Mouse (Mus musculus): Measurements from ENCODE around the gene Tnfsfm13. TPM values are rescaled to one million over a fixed set of nuclear protein-coding genes. Genes with fewer than 3 reads are reported as not detected.
A peak's percentile ranks its signal among the peaks of the same experiment; 100 is the strongest.

Tnfsfm13 gene
- polyA plus RNA-seq, 1 experiment from 2014 or later = 7.2 TPM

DNA sequence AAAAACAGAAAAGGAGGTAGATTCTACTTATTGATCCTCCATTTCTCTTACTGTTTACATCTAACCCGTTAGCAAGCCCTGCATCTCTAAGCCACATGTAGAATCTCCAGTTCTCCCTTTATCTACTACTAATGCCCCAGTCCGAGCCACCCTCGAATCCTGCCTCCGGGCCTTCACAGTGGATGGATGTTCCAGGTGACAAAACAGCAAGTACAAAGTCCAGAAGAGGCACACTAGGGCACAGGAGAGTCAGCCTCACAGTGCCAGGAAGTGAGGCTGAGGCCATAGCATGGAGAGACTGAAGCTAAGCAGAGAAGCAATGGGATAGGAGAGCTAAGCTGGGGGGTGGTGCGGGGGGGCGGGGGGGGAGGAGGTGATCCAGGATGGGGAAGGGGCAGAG, 3.0 kb downstream of the Tnfsfm13 start:
- ATAC-seq (no peak), DNase-seq (ENCODE audit: low read depth, low spot score) (no peak)
- in situ Hi-C loops (cut with MboI; ENCODE audit: low pct_unique_long_range_greater_than_20kb) = no loop called here
- H3K27me3 ChIP-seq = no peaks in the 10 kb centered on the region
- TF ChIP-seq CTCF (IDR thresholded peaks at IDR 0.05) = no peak
- ChIA-PET CTCF (interaction anchor here (1.1 to 1.5 kb wide), 3 partner anchors 8 to 21 kb away, joined by 3 to 4 read pairs (median 3); partner anchors contain the start of gene Tnfsf13), POLR2A (interaction anchor here (0.5 to 1.2 kb wide), 2 partner anchors 11 to 21 kb away, joined by 3 read pairs; partner anchors contain the start of gene Senp3)

DNA sequence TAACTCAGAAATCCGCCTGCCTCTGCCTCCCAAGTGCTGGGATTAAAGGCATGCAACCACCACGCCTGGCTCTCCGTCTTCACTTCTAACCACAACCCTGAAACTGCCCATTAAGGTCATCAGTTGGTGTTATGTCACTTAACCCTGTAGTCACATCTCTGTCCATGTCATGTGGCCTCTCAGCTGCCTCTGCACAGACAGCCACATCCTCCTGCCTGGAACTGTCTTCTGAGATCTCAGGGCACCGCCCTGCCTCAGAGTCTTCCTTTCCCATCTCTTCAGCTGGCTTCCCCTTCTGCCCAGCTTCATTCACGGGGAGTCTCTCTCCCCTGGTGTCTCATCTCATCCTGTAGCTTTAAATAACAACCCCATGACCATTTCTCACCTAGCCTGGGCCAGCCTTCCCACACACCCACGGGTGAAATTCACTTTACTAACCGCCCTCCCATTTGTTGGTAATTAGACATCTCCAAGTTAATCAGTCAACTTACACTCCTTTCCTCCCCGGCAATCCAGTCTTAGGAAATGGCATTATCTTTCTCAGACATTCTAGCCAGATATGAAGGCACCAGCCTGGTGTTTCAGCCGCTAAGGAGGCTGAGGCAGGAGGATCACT, 3.6 kb downstream of the Tnfsfm13 start:
- in situ Hi-C loops (cut with MboI; ENCODE audit: low pct_unique_long_range_greater_than_20kb) = no loop called here

DNA sequence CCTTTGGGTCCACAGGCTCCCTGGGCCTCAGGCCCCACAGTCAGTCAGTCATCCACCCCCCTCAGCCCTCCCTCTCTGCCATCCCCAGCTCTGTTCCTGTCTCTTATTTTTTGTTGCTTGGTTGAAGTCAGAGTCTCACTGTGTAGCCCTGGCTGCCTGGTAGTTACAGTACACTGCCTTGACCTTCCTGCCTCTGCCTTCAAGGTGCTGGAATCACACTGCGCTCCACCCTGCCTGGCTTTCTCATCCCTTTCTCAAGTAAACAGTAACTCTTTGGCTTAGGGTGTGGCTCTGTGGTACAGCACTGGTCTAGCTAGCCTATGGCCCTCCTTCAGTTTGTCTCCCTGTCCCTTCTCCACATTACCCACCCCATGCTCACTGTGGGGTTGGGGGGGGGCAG, 6.0 kb downstream of the Tnfsfm13 start:
- no peak for ATAC-seq
- POLR2A ChIA-PET = no interaction called here
- no peak for TF ChIP-seq CTCF (IDR thresholded peaks at IDR 0.05)
- H3K27me3 ChIP-seq = no peaks in the 10 kb centered on the region
- in situ Hi-C loops (cut with MboI; ENCODE audit: low pct_unique_long_range_greater_than_20kb) = no loop called here
- CTCF ChIA-PET = no interaction called here
- DNase-seq (ENCODE audit: low read depth, low spot score) = no peak

More for the DNA sequence above, 3.6 kb downstream of the Tnfsfm13 start:
- no peaks in the 10 kb centered on the region for H3K27me3 ChIP-seq
- TF ChIP-seq CTCF (IDR thresholded peaks at IDR 0.05) = no peak
- ChIA-PET POLR2A (no interaction called here), CTCF (no interaction called here)
- DNase-seq (ENCODE audit: low read depth, low spot score) (no peak), ATAC-seq (no peak)

DNA sequence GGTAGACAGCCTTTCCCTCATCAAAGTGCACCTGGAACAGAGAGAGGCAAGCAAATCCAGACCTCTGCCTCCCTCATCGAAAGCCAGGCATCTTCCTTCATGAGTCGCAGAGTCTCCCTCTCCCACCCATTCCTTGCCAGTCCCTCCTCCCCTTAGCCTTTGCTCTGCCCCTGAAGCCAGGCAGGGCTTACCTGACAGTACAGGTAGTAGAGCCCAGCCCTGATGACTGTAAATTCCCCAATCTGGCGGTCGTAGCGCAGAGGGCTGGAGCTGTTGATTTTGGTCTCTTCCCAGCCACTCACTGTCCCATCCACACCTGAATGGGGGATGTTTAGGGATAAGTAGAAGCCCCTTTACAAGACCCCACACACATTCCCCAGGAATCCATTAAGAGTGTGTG, 8.8 kb downstream of the Tnfsfm13 start:
- POLR2A ChIA-PET = no interaction called here
- no peak for TF ChIP-seq CTCF (IDR thresholded peaks at IDR 0.05)
- in situ Hi-C loops (cut with MboI; ENCODE audit: low pct_unique_long_range_greater_than_20kb) = no loop called here
- no peaks in the 10 kb centered on the region for H3K27me3 ChIP-seq
- CTCF ChIA-PET = interaction anchor here (1.7 to 6.2 kb wide), 2 partner anchors 20 to 29 kb away, joined by 5 to 51 read pairs; no protein-coding TSS in a partner anchor
- DNase-seq (ENCODE audit: low read depth, low spot score) = no peak
- no peak for ATAC-seq

DNA sequence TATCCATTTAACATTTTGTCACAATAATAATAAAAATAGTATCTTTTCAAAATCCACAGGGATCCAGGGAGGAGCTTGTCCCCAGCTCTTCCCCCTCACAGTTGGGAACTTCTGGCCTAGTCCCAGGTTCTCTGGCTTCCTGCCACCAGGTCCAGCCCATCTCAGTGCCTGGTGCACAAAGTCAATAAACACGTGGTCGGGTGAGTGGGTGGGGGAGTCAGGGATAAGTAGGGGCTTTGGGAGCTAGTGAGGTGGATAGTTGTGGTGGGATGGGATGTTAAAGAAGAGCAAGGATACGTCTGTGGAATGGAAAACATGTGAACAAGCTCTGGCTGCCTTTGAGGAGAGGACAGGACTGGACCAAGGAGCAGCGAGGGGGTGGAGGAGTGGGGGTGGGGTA, 9.5 kb downstream of the Tnfsfm13 start:
- TF ChIP-seq CTCF (IDR thresholded peaks at IDR 0.05) = no peak
- POLR2A ChIA-PET = interaction anchor here (1.9 kb wide), 1 partner anchor 29 kb away, joined by 13 read pairs; no protein-coding TSS in a partner anchor
- CTCF ChIA-PET = interaction anchor here (1.2 to 6.2 kb wide), 3 partner anchors 20 to 41 kb away, joined by 4 to 51 read pairs (median 5); no protein-coding TSS in a partner anchor
- no peak for DNase-seq (ENCODE audit: low read depth, low spot score)
- in situ Hi-C loops (cut with MboI; ENCODE audit: low pct_unique_long_range_greater_than_20kb) = no loop called here
- ATAC-seq = peak; percentile 6
- no peaks in the 10 kb centered on the region for H3K27me3 ChIP-seq

DNA sequence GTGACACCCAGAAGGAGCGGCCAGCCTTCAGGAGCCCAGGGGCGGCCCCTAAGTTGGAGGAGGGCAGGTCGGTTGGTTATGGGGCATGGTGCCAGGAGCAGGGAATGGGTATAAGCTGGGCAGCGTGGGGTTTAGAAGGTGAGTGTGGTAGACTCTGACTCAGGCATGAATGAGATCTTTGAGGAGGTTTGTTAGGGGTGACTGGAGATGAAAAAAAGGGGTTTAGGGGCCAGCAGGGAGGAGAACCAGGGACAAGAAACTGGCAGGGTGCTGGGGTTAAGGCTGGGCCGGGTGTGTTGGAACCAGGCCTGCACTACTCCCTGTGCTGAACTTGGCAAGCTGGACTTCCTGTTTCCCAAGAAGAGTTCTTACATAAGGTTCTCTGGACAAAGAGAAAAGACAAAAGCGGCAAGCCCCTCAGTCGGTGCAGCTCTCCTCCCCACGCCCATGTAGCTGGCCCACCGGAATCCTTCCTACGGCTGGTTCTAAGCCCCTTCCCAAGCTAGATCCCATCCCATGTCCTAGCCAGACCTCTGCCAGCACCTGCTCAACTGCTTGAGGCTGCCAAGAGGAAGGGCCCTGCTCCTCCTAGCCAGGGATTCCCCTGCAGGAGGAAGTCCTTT, 10.3 kb downstream of the Tnfsfm13 start, which contains the start of gene Tnfsf13:
Tnfsf13 (minus strand) TSS at position 259 of the 623 bp plus-strand sequence.
- ChIA-PET CTCF (interaction anchor here (0.6 to 6.2 kb wide), 6 partner anchors 8 to 202 kb away, joined by 3 to 51 read pairs (median 4); no protein-coding TSS in a partner anchor), POLR2A (interaction anchor here (1.9 kb wide), 1 partner anchor 30 kb away, joined by 13 read pairs; no protein-coding TSS in a partner anchor)
- no peak for TF ChIP-seq CTCF (IDR thresholded peaks at IDR 0.05)
- DNase-seq (ENCODE audit: low read depth, low spot score) = no peak
- H3K27me3 ChIP-seq = no peaks in the 10 kb centered on the region
- peak; percentile 61 for ATAC-seq
- in situ Hi-C loops (cut with MboI; ENCODE audit: low pct_unique_long_range_greater_than_20kb) = no loop called here

DNA sequence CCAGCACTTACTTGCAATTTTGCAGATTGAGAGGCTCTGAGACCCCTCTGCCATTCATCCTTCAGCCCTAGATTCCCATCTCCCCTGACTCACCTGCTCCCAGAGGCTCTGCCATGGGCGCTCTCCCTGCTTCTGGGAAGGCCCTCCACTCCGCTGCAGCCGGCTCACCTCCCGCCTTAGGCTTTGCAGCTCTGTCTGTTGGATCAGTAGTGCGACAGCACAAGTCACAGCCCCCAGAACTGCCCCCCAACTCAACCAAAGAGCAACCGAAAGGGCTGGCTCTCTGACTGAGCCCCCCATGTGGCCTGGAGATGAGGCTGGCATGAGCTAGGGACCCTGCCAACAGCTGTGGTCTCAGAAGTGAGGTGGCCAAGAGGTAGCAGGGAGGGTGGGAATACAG, 11.0 kb downstream of the Tnfsfm13 start:
- no peaks in the 10 kb centered on the region for H3K27me3 ChIP-seq
- DNase-seq (ENCODE audit: low read depth, low spot score) (no peak), ATAC-seq (no peak)
- ChIA-PET POLR2A (interaction anchor here (1.9 kb wide), 1 partner anchor 30 kb away, joined by 13 read pairs; no protein-coding TSS in a partner anchor), CTCF (interaction anchor here (0.6 to 6.2 kb wide), 4 partner anchors 9 to 202 kb away, joined by 3 to 51 read pairs (median 4); no protein-coding TSS in a partner anchor)
- in situ Hi-C loops (cut with MboI; ENCODE audit: low pct_unique_long_range_greater_than_20kb) = loop anchor here (5.0 kb wide), 3 partner anchors 32 to 192 kb away; partner anchors contain the start of genes Polr2a and Tmem95
- no peak for TF ChIP-seq CTCF (IDR thresholded peaks at IDR 0.05)

DNA sequence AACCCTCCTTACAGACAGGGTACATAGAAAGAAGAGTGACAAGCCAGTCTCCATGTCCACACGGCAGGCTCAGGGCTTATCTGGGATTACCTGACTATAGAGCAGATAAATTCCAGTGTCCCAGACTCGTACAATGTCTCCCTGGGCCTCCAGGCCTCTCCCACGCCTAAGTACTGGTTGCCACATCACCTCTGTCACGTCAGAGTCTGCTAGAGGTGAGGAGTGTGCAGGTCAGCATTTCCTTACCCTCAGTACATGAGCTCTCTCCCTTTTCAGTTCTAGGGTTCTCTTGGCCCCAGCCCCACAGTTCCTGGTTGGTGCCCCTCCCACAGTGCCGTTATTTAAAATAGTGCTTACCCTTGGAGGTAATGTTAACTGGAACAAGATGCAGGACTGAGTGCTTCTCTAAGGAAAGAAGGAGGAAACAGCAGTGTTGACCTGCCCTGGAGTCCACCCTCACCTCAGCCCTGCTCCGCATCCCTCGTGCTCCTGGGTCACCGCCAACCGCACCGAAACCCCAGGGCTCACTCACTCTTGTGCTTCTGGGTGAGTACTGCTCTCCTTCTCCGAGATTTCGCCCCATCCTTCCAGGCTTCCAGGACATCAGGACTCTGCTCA, 11.7 kb downstream of the Tnfsfm13 start:
- ChIA-PET POLR2A (interaction anchor here (1.9 kb wide), 1 partner anchor 31 kb away, joined by 13 read pairs; no protein-coding TSS in a partner anchor), CTCF (interaction anchor here (1.8 to 6.2 kb wide), 2 partner anchors 9 to 32 kb away, joined by 4 to 51 read pairs; no protein-coding TSS in a partner anchor)
- no peak for TF ChIP-seq CTCF (IDR thresholded peaks at IDR 0.05)
- ATAC-seq = no peak
- no peak for DNase-seq (ENCODE audit: low read depth, low spot score)
- in situ Hi-C loops (cut with MboI; ENCODE audit: low pct_unique_long_range_greater_than_20kb) = loop anchor here (5.0 kb wide), 3 partner anchors 33 to 193 kb away; partner anchors contain the start of genes Polr2a and Tmem95
- H3K27me3 ChIP-seq = no peaks in the 10 kb centered on the region

DNA sequence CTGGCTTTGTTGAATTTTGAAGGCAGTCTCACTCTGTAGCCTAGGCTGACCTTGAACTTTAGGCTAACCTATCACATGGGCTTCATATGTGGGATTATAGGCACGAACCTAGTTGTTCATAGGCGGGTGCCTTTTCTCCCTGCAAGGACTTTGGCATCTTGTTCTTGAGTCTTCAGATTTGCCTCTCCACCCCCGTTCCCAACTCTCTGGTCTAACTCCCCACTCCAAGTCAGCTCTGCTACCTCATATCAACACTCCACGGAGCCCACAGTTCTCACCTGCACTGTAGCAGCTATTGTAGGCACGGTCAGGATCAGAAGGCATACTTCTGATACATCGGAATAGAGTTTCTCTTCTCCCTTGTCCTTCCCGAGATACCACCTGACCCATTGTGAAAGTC, 12.3 kb downstream of the Tnfsfm13 start:
- DNase-seq (ENCODE audit: low read depth, low spot score) = no peak
- ChIA-PET POLR2A (no interaction called here), CTCF (interaction anchor here (1.1 to 6.2 kb wide), 4 partner anchors 27 to 70 kb away, joined by 3 to 51 read pairs (median 6); no protein-coding TSS in a partner anchor)
- in situ Hi-C loops (cut with MboI; ENCODE audit: low pct_unique_long_range_greater_than_20kb) = loop anchor here (5.0 kb wide), 3 partner anchors 34 to 194 kb away; partner anchors contain the start of genes Polr2a and Tmem95
- no peak for TF ChIP-seq CTCF (IDR thresholded peaks at IDR 0.05)
- ATAC-seq = no peak
- no peaks in the 10 kb centered on the region for H3K27me3 ChIP-seq
